Mouse (Mus musculus) right cerebral cortex, adult 2 months (tissue): ENCODE measurements at regions not wholly inside any gene's neighbourhood (a gene's known extent, or its start where the extent isn't known, plus 50 kb on each side); places are given as distances from the start of the nearest gene placed in this dataset.

ENCODE experiments used
- DNase-seq, 2 experiments: peaks; one replicate each; pipeline ENCODE4 v3.0.0; 2021 to 2022; ENCODE audit warnings: low spot score in 2 of 2

DNA sequence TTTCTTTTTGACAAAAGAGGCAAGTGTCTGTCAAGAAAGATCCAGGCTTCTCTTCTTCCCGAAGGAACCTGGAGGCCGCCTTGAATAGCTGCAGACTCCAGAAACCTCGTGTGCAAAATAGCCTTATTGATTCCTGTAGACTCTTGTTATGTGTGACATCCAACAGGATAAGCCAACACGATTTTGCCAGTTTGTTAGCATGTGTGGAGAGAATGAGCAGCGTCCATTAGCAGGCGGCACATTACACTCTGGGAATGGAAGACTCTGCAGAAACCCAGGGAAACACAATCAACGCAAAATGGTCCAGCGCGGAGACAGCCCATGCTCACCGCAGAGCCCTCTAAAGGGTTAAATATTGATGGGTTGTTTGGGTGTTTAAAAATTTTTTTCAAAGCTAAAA, 1014.9 kb downstream of the Adgrl2 start:
- no peak for DNase-seq

DNA sequence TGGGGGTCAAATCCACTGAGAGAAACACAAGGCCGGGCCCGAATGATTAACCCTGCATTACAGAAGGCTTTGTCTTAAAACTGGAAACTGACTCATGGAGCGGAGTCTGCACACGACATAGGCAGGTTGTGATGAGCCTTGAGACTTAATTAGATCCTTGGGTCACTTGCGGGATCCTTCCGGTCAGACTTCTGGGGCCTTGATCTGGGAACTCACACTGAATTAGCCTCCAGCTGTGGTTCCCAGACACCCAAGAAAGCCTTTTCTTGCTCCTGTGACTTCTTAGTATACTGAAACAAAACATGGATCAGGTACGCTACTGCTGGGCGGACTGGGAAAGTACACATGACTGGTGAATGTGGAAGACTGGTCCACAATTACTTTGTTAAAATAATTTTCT, 1015.8 kb downstream of the Adgrl2 start:
- no peak for DNase-seq

DNA sequence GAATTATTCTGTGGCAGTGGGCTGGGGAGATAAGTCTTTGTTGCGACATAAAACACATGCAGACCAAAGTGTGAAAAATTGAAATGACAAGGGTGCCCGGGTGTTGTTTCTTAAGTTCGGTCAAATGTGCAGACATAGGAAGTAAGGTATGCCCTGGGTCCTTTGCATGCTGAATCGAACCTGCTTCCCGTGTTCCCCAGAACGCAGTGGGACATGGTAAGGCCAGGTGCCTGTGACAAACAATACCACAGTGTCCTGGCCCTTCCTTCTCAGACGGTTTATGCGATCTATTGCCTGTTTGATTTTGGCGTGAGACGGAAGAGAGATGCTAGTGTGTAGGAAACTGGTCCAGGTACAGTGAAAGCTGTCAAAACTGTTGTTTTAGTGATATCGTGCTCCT, 1022.1 kb downstream of the Adgrl2 start:
- DNase-seq, result no peak

DNA sequence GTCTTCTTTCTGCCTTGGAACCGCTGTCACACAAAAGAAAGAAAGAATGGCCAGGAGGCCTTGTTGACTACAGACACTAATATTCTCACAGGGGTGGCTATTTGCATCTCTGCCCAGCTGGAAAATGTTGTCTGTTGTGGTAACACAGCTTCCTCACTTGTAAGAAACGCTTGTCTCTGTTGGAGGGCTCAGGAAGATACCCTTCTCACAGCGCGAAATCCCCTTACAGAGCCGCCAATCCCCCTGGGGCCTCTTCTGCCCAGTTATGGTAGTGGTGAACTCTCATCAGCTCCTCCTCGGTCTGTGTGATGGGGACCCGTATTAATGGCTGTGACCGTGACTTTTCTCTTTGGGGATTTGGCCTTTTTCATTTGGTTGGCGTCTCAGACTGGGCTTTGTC, 1022.5 kb downstream of the Adgrl2 start:
- DNase-seq, result no peak

DNA sequence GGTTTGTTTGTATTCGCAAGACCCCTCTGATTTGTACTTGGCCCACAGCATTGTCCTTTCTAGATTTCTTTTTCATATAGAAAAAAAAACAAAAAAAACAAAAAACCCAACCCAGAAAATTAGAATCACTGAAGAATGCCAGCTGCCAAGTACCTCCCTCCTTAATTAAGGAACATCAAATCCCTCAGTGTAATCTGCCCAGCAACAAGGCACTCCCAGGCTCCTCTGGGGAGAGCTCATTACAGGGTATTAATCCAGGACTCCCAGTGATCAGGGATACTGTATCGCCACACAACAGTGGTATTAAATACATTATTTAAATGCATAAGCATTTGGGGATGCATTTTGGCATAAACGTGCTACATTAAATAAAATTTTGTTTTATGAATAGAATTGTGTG, 1023.1 kb downstream of the Adgrl2 start:
- DNase-seq, result no peak

DNA sequence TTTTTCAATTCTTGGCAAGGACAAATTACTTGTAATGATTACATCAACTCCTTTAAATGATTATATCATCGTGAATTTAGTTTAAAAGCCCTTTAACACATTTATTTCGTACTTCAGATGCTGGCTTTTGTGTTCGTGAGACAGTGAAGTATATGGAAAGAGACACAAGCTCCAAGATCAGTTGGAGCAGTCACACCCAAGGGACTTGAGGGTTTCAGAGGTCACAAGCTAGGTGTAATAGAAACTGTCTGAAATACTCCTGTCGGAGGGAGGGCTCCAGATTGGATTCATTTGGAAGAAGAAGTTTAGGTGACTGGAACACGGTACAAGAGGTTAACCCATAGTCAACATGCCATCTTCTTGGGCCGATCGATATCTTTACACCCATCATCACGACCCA, 1023.5 kb downstream of the Adgrl2 start:
- DNase-seq, result no peak

DNA sequence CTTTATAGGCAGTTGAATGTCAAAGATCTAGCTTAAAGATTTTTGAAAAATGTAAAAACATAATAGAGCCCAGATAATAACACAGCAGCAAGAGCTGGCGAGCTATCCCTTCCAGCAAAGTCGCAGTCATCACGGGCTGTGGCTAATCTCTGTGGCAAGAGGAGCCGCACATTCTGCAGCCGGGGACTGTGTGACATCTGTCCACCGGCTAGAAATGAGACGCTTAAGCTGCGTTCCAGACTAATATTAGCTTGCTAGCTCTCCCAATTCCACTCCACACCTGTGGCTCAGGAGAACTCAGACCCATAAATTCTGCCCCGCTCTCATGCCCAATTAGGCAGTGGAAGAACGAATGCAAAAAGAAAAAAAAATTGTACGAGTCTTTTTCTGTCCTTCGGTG, 1024.0 kb downstream of the Adgrl2 start:
- no peak for DNase-seq

DNA sequence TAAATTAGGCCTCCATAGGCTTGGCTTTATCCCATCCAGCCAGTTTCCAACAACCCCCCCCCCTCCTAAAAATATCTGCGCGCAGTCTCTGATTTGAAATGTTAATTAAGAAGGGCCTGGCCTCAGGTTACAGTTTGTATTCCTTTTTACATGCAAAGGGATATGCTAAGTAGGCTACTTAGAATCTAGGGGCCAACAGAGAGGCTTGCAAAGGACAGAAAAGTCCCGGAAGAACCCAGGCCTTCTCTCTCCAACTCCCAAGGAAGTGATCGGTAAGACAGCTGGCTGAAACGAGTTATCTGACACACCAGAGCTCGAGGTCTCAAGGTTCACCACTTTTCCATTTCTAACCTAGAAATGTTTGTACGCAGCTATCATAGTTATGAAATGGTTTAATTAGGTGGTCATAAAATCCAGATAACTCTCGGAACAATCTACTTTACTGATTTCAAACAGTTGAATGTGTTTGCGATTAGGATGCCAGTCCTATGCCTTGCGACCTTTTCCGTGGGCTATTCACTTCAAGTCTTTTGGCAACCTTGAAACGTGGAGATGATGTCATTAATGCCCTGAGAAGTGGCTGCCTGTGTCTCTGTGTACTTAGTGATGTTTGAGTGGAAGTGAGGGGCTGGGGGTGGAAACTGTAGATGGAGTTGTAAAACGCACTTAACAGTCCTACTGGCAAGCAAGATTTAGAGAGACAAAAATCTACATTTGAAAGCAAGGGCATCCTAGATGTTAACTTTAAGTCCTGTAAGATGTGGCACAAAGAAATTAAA, 1026.5 kb downstream of the Adgrl2 start:
- no peak for DNase-seq

DNA sequence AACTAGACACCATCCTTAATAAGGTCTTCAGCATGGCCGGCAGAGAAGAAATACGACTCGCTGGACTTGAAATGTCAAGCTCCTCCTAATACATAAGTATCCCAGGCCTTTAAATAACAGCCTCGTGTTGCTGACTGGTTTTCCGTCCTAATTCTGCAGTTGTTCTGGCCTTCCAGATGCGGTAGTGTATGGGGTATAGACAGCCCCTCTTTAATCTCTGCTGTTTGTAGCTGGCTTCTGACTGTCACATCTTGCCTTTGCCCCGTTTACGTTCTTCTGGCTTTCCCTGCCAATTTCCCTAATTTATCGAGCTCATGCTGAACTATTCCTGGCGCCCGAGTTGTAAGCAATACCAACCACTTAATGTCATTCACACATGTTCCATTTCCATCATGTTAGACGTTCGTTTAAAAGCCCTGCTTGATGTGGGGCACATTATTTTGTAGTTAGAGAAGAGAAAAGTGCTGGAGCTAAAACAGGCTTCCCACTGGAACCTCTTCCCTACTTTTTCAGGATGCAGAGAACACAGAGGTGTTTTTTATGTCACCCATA, 1042.2 kb downstream of the Adgrl2 start:
- DNase-seq, result no peak

DNA sequence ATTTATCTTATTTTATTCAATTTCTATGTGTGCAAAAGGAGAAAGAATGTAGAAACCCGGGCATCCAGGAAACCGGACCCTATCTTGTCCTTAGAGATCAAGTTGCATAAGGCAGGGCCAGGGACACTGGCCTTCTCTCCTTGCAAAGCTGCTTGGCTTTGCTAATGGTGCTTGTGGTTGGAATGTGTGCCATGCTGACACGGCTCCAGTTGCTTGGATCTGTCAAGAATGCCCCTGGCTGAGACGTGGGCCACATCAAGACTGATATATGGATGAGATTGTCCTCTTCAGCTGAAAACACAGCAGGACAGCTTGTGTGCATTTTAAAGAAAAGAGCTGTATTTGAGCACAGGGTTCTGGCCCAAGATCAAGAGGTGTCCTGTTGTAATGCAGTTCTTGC, 1047.0 kb downstream of the Adgrl2 start:
- DNase-seq, result no peak

DNA sequence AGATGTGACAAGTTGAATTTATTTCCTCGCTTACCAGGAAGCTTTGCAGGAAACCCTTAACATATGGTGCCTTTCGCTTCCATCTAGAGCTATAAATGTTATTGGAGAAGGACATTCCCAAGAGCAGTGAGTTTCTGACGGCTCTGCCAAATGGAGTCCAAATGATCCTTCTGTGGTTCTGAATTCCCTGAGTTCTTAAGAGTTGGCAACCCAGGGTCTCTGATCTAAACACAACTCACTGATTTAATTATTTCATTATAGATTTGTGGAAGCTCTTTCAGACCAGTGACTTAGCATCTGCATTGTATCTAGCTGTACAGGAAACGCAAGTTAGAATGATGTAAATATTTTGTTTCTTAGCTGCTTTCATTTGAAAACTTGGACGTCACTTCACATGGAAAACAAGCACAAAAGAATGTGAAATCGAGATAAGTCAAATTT, 1059.5 kb downstream of the Adgrl2 start:
- peak; percentile 5 to 8 for DNase-seq

DNA sequence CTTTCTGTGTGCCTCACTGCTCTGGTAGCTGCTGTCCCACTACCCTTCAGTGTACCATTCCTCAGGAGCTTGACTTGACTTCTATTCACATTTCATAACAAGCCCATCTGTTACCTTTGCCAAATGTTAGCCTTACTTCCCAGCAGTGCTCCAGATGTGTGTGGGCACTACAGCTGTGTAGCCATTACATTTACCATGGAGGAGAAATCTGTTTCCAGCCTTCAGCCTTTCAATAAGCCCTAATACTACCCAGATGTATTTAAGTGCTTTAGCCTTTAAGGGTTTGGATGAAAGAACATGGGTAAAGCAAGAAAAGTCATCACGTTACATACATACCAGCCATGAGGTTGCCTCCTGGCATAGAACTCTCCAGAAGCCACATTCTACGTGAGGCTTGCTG, 1068.0 kb downstream of the Ttll7 start:
- no peak for DNase-seq

DNA sequence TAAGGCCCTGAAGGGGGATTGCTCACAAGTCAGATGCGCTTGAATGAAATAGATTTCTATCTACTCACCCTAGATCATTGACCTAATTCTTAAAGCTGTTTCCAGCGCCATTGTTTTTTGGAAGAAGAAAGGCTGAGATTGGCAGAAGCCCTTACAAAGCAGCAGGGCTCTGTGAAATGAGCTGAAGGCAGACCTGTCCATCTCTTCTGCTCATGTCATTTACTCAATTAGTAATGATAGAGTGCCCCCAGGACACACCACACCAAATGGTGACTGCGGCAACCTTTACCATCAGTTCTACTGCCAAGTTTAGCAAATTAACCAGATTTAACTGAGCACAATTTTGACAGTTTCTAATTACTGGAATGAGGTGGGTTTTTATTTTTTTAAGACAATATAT, 1067.5 kb downstream of the Ttll7 start:
- DNase-seq, result no peak

DNA sequence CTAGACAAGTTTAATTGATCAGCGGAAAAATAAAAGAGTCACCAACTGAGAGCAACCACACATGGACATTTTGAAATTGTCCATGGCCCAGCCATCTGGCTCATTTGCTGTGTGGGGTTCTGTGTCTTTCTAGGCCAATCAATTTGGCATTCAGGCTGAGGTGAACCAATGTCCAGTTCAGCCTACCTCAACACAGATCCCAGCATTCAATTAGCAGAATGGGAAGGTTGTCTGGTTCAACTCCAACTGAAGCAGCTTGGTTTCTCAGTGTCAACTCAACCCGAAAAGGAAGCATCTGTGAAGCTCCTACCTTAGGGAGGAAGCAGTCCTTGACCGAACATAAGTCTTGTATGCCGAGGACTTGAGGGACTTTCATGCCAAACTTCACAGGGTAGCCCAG, 1067.0 kb downstream of the Ttll7 start:
- DNase-seq, result no peak

DNA sequence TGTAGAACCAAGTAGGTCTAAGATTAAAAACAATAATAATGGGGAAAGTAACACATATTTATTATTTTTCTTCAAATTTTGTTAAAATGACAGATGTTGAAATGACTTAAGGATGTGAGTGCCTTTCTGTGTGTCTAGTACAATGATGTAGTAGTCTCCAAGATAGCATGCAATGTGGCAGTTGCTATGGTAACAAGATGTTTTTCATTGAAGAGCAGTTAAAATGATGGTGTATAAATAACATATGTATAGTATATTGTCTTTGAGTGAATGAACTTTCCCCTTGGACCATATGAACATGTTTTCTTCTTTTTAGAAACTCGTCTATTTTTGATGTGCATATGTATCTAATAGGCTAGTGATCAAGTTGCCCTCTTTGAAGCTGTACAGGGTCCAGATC, 1044.6 kb downstream of the Ttll7 start:
- DNase-seq, result no peak

DNA sequence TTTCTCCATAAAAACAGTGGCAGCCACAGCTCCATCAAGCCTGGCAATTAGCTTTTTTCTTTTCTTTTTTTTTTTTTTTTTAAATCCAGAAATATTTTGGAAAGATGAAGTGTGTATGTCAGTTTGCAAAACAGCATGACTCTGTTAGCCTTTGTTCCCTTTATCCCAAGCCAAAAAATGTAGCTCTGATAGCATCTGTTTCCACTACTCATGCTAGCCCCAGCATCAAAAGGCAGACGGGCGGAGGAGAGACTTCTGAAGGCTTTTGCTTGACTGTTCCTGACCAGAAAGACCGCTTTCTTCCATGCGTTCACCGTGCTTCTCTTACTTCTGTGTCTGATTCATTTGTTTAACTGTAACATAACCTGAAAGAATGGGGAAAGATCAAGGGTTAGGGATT, 1039.5 kb downstream of the Ttll7 start:
- DNase-seq, result no peak

DNA sequence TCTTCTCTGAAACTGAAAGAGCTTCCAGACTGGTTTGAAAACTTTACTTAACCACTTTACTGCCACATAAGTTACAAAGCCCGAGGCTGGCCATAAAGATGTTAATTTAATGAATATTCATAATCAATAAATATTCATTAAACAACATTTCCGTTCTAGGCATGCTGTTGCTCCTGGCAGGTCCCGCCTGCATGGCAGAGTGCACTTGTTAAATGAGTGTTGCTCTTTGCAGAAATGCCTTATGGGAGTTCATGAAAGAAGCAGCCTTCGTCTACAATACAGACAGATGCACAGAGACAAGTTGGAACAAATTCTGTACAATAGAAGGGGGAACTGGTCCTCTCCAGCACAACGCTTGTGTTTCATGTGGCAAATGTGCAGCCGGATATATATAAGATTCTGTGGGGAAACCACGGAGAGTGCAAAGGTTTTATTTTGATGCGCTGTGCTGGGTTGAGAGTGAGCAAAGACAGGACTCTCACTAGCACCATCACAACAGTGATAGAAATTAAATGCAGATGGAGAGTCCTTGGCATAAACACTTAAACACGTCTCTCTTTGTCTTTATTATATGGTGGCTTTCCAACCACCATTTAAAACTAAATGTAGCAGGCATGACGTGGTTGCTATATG, 1034.2 kb downstream of the Ttll7 start:
- no peak for DNase-seq

DNA sequence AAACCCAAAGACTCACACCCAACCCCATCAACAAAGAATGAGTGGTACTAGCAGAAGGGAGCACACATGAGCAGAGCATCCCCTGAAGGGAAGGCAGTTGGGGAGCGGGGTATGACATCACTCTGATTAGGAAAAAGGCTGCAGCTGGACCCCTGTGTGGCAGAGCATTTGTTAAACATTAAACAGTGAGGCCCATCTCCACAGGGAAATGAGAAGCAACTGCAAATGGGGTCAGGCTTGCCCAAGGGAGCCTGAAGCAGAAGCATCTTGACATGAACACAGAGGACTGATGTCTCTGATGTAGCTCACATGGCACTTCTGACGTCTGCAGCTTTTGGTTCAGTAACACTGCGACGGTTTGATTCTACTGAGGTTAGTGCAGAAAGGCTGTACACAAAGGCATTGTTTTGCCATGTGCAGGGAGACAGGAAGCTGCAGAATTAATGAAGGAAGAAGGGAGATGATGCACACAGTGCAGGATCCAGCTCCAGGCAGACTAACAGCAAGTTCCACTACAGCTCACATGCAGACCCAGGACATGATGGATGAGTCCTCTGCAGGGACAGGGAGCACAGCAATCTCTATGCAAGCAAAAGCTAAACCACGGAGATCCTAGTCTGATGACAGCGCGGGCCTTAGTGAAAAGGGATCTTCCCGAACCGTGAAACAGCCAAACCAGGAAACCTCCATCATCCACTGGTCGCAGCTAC, 1030.9 kb downstream of the Ttll7 start:
- no peak for DNase-seq

DNA sequence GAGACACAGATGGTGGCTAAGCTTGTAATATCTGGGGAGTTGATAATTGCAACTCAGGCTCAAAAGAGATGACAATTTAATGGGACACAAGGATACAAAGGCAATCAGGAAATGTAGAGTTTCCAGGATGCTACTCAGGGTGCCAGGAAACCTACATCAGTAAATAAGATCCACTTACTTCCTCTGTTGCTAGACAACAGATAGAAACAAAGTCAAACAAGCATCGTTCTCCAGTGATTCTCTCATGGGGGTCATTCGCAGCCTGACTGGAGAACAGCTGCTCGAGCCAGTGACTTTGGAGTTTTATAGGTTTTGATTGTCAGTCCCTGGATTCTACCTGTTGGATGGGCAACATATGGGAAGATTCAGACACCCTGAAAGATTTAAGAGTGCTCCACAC, 1026.5 kb downstream of the Ttll7 start:
- no peak for DNase-seq

DNA sequence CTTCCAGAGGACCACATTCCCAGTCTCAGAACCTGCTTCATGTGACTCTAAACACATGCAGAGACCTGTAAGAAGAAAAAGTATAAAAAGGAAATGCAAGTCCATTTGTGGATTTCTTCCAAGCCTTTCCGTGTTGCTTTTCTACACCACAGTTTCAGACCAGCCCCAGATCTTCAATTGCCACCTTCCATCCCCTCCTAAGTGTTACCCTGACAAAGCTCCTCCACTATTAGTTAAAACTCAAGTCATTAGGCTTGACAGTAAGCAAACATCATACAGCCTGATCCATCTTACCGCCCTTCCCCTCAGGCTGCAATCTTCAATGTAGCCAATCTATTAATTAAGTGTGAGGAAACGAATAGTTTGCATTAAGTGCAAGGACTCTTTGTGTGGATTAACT, 1016.1 kb downstream of the Ttll7 start:
- DNase-seq, result no peak

DNA sequence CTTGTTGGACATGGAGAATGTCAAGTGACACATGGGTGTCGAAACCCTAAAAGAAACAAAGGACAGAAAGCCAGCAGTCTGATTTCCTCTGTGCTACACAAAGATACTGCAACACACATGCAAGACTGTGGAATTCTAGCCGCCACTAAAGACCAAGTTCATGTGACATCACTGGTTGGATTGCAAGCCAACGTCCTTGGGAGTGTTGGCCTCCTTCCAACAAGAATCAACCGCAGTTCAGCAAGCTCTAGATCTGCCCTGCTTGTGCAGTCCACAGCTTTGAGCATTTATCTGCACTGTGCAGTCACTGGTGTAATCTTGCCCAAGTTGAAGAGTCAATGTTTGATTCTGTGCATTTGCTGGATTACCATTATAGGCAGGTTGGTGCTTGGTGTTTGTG, 1001.2 kb downstream of the Ttll7 start:
- DNase-seq, result no peak

DNA sequence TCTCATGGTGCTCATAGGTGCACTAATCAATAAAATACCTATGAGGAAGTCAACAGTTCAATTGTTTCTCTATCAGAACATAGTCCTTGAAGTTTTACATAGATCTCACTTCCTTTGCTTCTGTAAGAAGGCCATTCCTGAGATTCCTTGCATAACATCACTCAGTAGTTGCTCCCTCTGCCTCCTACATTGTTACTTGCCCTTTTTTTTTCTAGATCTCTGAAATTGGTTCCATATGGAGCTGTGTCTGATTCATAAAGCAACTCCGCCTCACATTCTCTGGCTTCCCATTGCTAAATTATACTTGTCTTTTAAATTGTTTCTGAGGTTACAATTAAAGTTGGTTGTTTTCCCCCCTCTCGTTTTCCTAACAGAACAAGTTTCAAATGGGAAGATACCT, 1000.7 kb downstream of the Ttll7 start:
- no peak for DNase-seq

DNA sequence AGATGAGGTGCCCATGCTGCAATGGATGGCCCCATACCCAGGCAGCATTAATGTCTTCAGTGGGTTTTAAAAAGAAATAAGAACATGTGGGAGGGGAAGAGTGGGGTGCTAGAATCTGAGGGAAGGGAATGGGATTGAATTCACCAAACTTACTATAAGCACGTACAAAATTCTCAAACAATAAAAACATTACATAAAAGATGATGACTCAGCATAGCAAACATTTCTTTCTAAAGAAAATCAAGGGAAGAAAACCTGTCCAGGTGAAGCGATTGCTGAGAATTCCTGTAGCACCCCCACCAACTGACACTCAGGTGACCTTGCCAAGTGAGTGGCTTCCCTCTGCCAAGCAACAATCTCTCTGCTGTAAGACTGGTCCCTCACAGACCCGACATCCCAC, 989.2 kb downstream of the Ttll7 start:
- no peak for DNase-seq
